Mouse (Mus musculus) G1E (cell line): ENCODE measurements around the gene Wars. TPM values are rescaled to one million over a fixed set of nuclear protein-coding genes. Genes with fewer than 3 reads are reported as not detected.
A peak's percentile ranks its signal among the peaks of the same experiment; 100 is the strongest.

Experiments used
- ATAC-seq: 2 replicates; pipeline ENCODE4 v1.8.0; 2016; ENCODE audit warnings: mild to moderate bottlenecking; ENCODE audit not compliant: insufficient number of reproducible peaks, poor library complexity, low FRiP score, severe bottlenecking; ENCODE audit errors: extremely low read depth
- DNase-seq: peaks from one replicate; pipeline ENCODE4 v3.0.0; 2012; ENCODE audit warnings: low spot score
- H3K27me3 ChIP-seq: 2 replicates; pipeline ENCODE4 v1.6.1; 2012; ENCODE audit warnings: mild to moderate bottlenecking, low read length, inconsistent platforms; ENCODE audit not compliant: insufficient read depth
- H3K36me3 ChIP-seq: replicated peaks from 2 replicates; pipeline ENCODE3; 2012; ENCODE audit warnings: mild to moderate bottlenecking, inconsistent platforms
- H3K4me1 ChIP-seq: 2 replicates; pipeline ENCODE4 v1.6.1; 2012; ENCODE audit warnings: low read depth, low read length, inconsistent platforms, mixed read lengths; ENCODE audit not compliant: insufficient read depth
- H3K4me3 ChIP-seq: 2 replicates; pipeline ENCODE4 v1.5.1; 2012; ENCODE audit warnings: low read depth, mild to moderate bottlenecking, inconsistent platforms, low read length, moderate library complexity, mixed read lengths
- H3K9me3 ChIP-seq: replicated peaks from 2 replicates; pipeline ENCODE4 v1.6.1; 2012; ENCODE audit warnings: inconsistent platforms
- CTCF ChIP-seq: IDR thresholded peaks from 2 replicates; pipeline ENCODE4 v1.5.1; 2012; ENCODE audit warnings: low read depth, low read length, inconsistent platforms, mixed read lengths
- GATA1 ChIP-seq: IDR thresholded peaks from 2 replicates; pipeline ENCODE4 v1.6.1; 2012; ENCODE audit warnings: borderline replicate concordance, low read length, inconsistent platforms, mixed read lengths
- GATA2 ChIP-seq: IDR thresholded peaks from 2 replicates; pipeline ENCODE4 v1.6.1; 2012; ENCODE audit warnings: low read depth, low read length, inconsistent platforms, borderline replicate concordance
- POLR2AphosphoS5 ChIP-seq: IDR thresholded peaks from 2 replicates; pipeline ENCODE4 v1.6.1; 2012; ENCODE audit warnings: low read depth, low read length, inconsistent platforms; ENCODE audit not compliant: insufficient replicate concordance
- TAL1 ChIP-seq: conservative IDR thresholded peaks from 2 replicates; pipeline ENCODE4 v1.6.1; 2012; ENCODE audit warnings: low read depth, low read length, inconsistent platforms, mixed read lengths
- polyA plus RNA-seq: library from polyadenylated mRNA; stranded (reverse); fragments of >175 nt; gene quantifications from 2 replicates; pipeline ENCODE4 v1.2.3, GENCODE M21; 2012
- total RNA-seq, 2 experiments: library from RNA; stranded (forward) in 1 of 2; stranded (reverse) in 1 of 2; fragments of 200-1000 nt in 1 of 2; fragments of >200 nt in 1 of 2; fragmentation: Nextera tagmentation in 1 of 2; gene quantifications; 2 replicates each; pipeline ENCODE4 v1.2.3; 2014 to 2017

Gene Wars
- total and polyA plus RNA-seq, 3 experiments = 62.1 to 81.0 (median 78.3) TPM

- Histone ChIP-seq H3K4me3 (peak overlapping the region; percentile 3; the same call in 1 of the 2 replicates), H3K9me3 (peaks cover 7% of the 10 kb centered on the region; the same call in 1 of the 2 replicates), H3K27me3 (no peaks in the 10 kb centered on the region), H3K4me1 (no peaks in the 10 kb centered on the region; the same call in 1 of the 2 replicates), H3K36me3 (peaks cover 89% of the 10 kb centered on the region)
- ATAC-seq = no peak
- TF ChIP-seq GATA2 (no peak), POLR2AphosphoS5 (no peak), CTCF (no peak), TAL1 (no peak), GATA1 (no peak)
- DNase-seq = no peak
Observed at GRCm38 (mm10) chr12:108826958-108827535, 66.9 kb downstream of the Wars start.

GRCm38 (mm10) chr12:108826282-108826957, 67.6 kb downstream of the Wars start:
- DNase-seq (no peak), ATAC-seq (no peak)
- H3K4me1 ChIP-seq = no peaks in the 10 kb centered on the region; the same call in 1 of the 2 replicates
- H3K36me3 ChIP-seq = peaks cover 89% of the 10 kb centered on the region
- H3K27me3 ChIP-seq = no peaks in the 10 kb centered on the region
- TF ChIP-seq TAL1 (no peak), GATA2 (no peak), CTCF (no peak), POLR2AphosphoS5 (no peak), GATA1 (no peak)
- H3K4me3 ChIP-seq = peak overlapping the region; percentile 3; the same call in 1 of the 2 replicates
- H3K9me3 ChIP-seq = peaks cover 7% of the 10 kb centered on the region; the same call in 1 of the 2 replicates

GRCm38 (mm10) chr12:108825561-108826224, 68.3 kb downstream of the Wars start:
- no peak overlapping the region for H3K4me3 ChIP-seq
- TF ChIP-seq POLR2AphosphoS5 = no peak
- no peak for TF ChIP-seq TAL1
- no peak for TF ChIP-seq GATA2
- no peak for TF ChIP-seq GATA1
- TF ChIP-seq CTCF = no peak

GRCm38 (mm10) chr12:108824225-108824874, 69.6 kb downstream of the Wars start:
- no peak for TF ChIP-seq POLR2AphosphoS5
- no peak for TF ChIP-seq TAL1
- no peak for TF ChIP-seq GATA1
- no peak for TF ChIP-seq GATA2
- TF ChIP-seq CTCF = no peak
- no peaks in the 10 kb centered on the region for H3K27me3 ChIP-seq
- peaks cover 7% of the 10 kb centered on the region; the same call in 1 of the 2 replicates for H3K9me3 ChIP-seq
- H3K4me1 ChIP-seq = peaks cover 7% of the 10 kb centered on the region; the same call in 1 of the 2 replicates
- DNase-seq (no peak), ATAC-seq (no peak)
- H3K36me3 ChIP-seq = peaks cover 91% of the 10 kb centered on the region
- no peak overlapping the region for H3K4me3 ChIP-seq

More at GRCm38 (mm10) chr12:108825561-108826224, 68.3 kb downstream of the Wars start:
- no peak for ATAC-seq
- peaks cover 90% of the 10 kb centered on the region for H3K36me3 ChIP-seq
- no peak for DNase-seq
- H3K4me1 ChIP-seq = no peaks in the 10 kb centered on the region; the same call in 1 of the 2 replicates
- peaks cover 7% of the 10 kb centered on the region; the same call in 1 of the 2 replicates for H3K9me3 ChIP-seq
- no peaks in the 10 kb centered on the region for H3K27me3 ChIP-seq

GRCm38 (mm10) chr12:108823036-108823435, 70.9 kb downstream of the Wars start:
- ATAC-seq (no peak), DNase-seq (no peak)
- peaks cover 16% of the 10 kb centered on the region; the same call in 1 of the 2 replicates for H3K4me1 ChIP-seq
- no peaks in the 10 kb centered on the region for H3K27me3 ChIP-seq
- TF ChIP-seq GATA2 (no peak), POLR2AphosphoS5 (no peak), CTCF (no peak), GATA1 (no peak), TAL1 (no peak)
- peaks cover 92% of the 10 kb centered on the region for H3K36me3 ChIP-seq
- peaks cover 7% of the 10 kb centered on the region; the same call in 1 of the 2 replicates for H3K9me3 ChIP-seq
- no peak overlapping the region for H3K4me3 ChIP-seq

- H3K4me1 ChIP-seq = peaks cover 23% of the 10 kb centered on the region
- no peaks in the 10 kb centered on the region for H3K27me3 ChIP-seq
- no peaks in the 10 kb centered on the region for H3K9me3 ChIP-seq
- DNase-seq = no peak
- TF ChIP-seq TAL1 (no peak), POLR2AphosphoS5 (0 out of 2 replicates have a peak, but pooled peaks have one; percentile 44), GATA1 (no peak), GATA2 (no peak), CTCF (no peak)
- H3K36me3 ChIP-seq = peaks cover 84% of the 10 kb centered on the region
- ATAC-seq = no peak; the same call in 1 of the 2 replicates
- H3K4me3 ChIP-seq = no peak overlapping the region
Observed at GRCm38 (mm10) chr12:108820461-108820860, 73.5 kb downstream of the Wars start.
